Mouse (Mus musculus): ENCODE results near the gene Aox4.

DNA sequence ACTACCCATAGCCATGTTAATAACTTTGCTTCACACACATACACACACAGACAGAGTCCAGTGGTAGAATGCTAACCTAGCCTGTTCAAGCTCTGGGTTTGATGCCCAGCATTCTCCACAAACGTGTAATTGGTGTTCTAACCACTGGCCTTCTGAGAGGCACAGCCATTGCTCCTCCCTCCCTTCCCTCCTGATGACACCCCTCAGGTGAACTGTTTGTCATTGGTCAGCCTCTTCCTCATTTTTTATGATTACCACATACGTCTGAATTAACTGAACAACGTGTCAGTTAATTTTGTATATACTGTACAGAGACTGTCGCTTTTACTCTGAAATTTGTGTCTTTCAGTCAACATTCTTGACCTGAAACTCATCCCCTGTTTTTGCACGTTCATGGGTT, 84.5 kb downstream of the Aox4 start:
- TF ChIP-seq CTCF (IDR thresholded peaks at IDR 0.05; ENCODE audit: insufficient read depth, low read length): no peak
- TF ChIP-seq POLR2A (IDR thresholded peaks at IDR 0.05; ENCODE audit: borderline replicate concordance, extremely low read depth, low read depth, low read length): no peak
